Mouse (Mus musculus): Measurements from ENCODE around the gene Msl1. TPM values are rescaled to one million over a fixed set of nuclear protein-coding genes. Genes with fewer than 3 reads are reported as not detected.

Gene Msl1
- polyA plus RNA-seq, 1 experiment = 123 TPM

DNA sequence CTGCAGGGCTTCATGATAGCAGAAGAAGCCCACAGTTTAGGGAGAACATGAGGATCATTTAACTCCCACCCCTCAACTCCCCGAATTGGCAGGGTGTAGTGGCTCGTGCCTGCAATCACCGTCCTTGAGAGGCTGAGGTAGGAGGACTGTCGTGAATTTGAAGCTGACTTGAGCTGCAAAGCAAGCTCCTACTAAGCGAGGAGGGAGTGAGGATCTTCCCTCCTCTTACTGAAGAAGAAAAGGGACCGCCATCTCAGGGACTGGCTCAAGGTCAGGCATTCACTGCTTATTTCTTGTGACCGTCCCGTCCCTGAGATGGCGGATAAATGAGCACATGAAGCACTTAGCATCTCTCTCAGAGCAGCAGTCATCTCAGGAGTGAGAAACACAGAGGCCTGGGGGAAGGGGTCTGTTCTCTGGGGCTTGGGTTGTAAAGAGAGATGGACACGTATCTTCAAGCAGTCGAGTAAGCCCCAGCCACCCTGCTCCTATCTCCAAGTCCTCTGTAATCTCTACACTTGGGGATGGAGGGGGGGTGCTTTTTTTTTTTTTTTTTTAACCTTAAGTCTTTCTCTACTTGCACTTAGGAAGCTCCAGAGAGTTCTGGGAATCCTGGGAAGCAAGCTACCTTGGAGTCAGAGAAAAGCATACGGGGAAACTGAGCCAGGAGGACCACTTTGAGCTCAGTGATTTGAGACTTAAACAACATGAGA is 19.1 kb upstream of the Msl1 start:
- DNase-seq (ENCODE audit: extremely low spot score in 1 of 2, low spot score in 1 of 2) = no peak

DNA sequence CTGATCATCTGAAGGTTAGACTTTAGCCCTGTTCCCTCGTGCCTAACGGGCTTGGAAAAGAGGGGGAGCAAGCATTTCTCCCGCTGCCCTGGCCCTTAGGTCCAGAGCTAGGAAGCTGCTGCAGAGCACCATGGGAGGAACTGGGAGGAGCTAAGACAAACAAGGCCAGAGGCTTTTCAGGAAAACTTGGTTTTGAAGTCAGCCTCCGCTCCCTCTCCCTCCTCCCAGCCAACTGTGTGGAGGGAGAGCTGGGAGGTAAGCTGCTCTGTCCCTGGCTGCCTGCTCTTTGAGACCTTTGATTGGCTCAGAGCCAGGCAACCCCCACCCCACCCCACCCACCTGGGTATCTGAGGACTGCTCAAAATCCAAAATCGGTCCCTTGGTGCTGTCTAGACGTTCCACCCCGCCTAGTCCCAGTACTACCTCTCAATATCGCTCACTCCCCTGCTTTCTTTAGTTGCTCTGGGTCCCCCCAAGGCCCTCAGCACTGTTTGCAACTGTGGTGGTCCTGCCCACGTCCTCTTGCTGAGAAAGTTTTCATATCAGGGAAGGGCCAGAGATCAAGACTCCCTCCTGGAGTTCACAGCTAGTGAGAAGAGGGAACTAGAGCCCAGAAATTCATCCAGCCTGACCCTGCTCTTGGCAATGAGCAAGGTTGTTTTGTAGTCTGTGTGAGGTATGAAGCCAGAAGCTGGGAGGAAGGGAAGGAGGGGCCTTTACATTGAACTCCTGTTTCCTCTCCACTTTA is 18.3 kb upstream of the Msl1 start:
- no peak for DNase-seq (ENCODE audit: extremely low spot score in 1 of 2, low spot score in 1 of 2)

DNA sequence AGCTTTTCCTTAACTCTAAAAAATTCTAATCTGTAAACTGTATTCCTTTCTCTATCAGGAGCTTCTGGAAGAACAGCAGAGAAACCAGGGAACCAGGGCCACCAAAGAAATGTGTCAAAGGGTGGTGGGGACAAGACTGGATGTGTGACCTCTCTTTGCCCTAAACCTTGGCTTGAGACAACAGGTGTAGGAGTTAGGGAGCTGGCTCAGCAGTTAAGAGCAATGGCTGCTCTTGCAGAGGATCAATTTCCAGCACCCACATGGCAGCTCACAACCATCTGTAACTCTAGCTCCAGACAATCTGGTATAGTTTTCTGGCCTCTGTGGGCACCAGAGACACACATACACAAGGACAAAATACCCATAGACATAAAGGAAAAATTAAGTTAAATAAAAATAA is 17.4 kb upstream of the Msl1 start:
- DNase-seq (ENCODE audit: extremely low spot score in 1 of 2, low spot score in 1 of 2) = no peak

DNA sequence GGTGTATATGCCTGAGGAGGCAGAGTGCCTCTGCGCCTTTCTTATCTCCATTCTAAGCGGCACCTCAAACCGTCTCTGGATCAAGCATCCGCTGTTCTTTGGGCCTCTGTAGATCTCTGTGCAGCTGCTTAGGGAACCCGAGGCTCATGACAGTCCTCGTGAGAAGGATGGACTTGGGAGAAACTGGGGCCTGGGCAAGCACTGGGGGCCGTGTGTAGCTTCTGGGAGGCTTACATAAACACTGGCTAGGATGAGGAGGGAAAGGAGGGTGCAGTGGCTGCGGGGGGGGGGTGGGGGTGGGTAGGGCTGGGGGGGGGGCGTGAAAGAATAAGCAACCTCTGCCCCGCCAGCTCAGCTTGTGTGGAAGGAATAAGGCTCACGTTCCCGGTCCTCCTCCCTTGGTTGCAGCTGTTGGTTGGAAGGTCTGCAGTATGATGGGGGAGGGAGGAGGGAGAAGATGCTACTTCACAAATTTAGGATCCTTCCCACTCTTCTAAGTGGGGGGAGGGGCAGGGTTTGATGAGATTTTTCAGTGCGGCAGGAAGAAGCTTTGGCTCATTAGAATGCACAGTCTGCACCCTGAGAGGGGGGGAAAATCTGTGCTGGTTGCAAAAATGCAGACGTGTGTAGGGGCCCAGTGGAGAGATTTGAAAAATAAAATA is 13.3 kb upstream of the Msl1 start:
- DNase-seq (ENCODE audit: extremely low spot score in 1 of 2, low spot score in 1 of 2) = peak; percentile 87 to 93

DNA sequence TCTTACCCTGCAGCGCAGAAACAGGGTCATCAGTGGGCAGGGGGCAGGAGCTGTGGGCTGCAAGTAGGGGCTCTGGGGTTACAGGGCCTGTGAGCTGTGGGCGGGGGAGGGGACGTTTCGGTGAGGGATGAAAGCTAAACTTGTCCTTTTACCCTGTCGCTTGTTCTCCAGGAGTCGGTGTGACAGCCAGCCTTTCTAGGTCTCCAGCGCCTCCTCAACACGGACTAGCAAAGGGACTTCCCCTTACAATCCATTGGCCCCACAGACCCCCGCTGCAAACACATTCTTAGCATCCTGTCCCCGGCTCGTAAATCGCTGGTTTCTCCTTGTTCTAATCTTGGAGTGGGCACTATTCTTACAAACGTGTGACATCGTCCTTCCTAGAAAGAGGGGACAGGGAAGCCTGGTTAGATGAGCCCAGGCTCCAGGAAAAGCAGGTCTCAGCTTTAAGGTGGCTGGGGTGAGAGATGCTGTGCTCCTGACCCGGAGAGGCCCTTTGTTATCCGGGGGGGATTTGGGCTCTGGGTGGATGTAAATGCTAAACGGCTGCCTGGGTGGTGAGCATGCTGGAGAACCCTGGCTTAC is 12.6 kb upstream of the Msl1 start:
- DNase-seq (ENCODE audit: extremely low spot score in 1 of 2, low spot score in 1 of 2) = no peak

- DNase-seq (ENCODE audit: extremely low spot score in 1 of 2, low spot score in 1 of 2) = peak; percentile 98
These were observed 12.1 kb upstream of the Msl1 start for GRCm38 (mm10) chr11:98783236-98783696.

DNA sequence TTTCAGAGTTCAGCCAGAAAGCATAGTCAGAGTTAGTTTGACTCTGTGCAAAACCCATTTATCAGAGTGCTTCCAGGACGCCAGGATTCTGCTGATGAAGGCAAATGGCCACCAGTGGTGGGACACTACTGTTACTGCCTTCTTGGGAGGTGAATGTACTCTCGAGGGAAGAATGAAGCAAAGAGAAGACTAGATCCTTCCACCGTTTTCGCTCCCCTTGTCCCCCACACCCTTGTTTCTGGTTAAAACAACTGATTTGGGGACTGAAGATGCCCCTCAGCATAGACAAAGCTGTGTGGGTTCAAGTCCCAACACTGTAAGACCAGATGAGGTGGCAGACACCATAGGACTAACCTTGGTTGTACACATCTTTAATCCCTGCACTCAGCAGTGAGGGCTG is 11.2 kb upstream of the Msl1 start:
- no peak for DNase-seq (ENCODE audit: extremely low spot score in 1 of 2, low spot score in 1 of 2)

DNA sequence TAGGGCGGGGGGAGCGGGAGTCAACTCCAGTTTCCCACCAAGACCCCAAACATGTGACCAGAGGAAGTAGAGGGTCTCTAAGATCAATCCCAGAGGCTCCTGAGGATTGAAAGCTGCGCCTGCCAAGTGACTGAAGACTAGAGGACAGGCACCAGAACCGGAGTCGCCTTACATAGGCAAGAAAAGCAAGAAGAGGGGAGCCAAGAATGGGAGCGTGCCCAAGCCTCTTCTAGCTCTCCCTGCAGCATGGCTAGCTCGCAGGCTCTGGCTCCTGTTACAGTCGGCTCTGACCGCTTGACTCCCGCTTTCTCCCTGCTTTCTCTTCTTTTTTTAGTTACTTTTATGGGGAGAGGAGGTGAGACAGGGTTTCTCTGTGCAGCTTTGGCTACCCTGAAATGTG is 10.1 kb upstream of the Msl1 start:
- no peak for DNase-seq (ENCODE audit: extremely low spot score in 1 of 2, low spot score in 1 of 2)

GRCm38 (mm10) chr11:98785772-98786281 is 9.5 kb upstream of the Msl1 start:
- peak in 1 of 2 experiments; percentile 90 for DNase-seq (ENCODE audit: extremely low spot score in 1 of 2, low spot score in 1 of 2)

DNA sequence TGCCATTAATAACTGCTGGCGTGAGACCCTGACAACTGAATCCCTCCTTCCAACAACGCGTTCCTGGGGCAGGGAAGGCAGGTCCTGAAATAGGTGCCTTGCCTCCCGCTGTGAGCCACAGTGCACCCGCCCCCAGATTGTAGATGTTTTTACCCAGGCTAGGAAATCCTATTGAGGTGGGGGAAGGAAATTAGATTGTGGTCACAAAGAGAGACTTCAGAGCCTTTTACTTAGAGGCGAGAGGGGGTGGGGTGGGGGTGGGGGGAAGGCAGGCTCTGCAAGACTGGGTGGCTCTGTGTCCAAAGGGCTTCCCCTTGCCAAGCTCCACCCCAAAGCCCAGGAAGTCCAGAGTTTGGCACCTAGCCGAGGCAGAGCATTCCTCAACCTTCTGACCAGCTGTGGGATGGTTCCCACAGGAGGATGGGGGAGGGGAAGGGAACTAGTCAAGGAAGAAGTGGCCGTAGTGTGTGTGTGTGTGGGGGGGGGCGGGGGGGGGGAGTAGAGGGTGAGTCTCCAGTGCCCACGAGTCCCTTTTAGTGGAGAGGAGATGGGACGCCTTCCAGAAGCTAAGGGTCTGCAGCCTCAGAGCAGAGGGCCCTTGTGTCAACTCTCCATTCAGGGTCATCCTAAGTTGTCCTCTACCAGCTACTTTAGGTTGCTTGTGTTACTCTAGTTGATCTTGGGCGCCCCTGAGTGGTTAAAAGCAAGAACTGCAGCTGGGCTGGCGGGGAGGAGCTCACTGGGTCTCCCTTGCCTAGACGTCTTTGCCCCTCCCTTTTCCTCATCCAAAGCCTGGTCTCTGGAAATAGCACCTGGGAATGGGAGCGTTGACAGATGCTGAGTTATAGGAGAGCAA is 8.7 kb upstream of the Msl1 start:
- DNase-seq (ENCODE audit: extremely low spot score in 1 of 2, low spot score in 1 of 2) = peak; percentile 95 to 99

- DNase-seq (ENCODE audit: extremely low spot score in 1 of 2, low spot score in 1 of 2) = no peak
These were observed 8.1 kb upstream of the Msl1 start for GRCm38 (mm10) chr11:98787229-98787628.

DNA sequence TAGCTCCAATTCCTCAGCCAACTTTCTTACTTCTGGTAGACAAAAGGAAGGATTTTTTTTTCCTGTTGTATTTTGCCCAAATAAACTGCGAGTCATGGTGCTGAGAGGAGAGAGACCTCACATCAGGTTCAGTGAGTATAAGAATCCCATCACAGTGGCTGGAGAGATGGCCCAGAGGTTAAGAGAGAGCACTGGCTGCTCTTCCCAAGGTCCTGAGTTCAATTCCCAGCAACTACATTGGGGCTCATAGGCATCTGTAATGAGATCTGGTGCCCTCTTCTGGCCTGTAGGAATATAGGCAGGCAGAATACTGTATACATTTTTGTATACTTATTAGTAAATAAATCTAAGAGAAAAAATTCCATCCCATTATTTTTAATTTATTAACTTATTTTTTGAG is 7.6 kb upstream of the Msl1 start:
- DNase-seq (ENCODE audit: extremely low spot score in 1 of 2, low spot score in 1 of 2) = no peak

DNA sequence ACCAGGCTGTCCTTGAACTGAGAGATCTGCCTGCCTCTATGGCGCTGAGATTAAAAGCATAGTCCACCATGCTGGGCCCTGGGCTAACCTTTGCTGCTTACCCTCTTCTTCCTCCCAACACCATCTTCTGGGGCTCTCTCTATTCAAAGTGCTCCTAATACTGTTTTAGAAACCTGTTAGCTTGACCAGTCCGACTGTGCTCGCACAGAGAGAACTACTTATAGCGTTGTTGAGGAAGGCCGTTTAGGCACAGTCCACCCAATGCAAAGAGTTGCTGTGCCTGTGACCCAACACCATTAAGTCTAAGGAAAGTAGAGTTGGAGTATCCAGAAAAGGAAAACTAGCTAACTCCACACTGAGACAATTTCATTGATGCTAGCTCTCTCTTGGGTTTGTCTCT is 7.2 kb upstream of the Msl1 start:
- DNase-seq (ENCODE audit: extremely low spot score in 1 of 2, low spot score in 1 of 2) = no peak

DNA sequence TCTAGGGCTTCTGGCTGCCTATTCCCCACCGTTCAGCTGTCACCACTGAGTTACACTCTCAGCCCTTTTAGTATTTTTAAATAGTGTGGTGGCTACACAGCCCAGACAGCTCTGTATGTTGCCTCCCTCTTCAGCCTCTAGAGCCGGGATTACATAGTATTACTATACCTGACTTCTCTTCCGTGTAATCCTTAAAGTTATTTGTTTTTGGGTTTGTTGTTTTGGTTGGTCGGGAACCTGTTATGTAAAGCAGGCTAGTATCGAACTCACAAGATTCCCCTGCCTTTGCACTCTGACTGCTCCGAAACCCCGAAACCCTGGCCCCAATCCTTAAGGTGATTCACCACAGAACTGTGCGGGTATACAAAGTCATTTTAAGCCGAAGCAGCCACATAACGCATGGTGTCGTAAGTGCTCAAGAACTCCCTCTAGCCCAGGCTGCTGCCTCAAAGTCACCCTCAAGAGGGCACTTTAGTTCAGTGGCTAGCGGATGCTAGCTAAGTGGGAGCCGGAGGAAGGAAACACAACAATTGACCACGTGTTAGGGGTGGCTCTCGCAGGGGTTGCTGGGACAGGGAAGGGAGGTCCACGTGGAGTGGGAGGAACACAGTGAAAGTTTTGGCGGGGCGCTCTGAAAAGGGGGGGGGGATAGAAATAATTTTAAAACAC is 6.6 kb upstream of the Msl1 start:
- DNase-seq (ENCODE audit: extremely low spot score in 1 of 2, low spot score in 1 of 2) = peak; percentile 87 to 92

DNA sequence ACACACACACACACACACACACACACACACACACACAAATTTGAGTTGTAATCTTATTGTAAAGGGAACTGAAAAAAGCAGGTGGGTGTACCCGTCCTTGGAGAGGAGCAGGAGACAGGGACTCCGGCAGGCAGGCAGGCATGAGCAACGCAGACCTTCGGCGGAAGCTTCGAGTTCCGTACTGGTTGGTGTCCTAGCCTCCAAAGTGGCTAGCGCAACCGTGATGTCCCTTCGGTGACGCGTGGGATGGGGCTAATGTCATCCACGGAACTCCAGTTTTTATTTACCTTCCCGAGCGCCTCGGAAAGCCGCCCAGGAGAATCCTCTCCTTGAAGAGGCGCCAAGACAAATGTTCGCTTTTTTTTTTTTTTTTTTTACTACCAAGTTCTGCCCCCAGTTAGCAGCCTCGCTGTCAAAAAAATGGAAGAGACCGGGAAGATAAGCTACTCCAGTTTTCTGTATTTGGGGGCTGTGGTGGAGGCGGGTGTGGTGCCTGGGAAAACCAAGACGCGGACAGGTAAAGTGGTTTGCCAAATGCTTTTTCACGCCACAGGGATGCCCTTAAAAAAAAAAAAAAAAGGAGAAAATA is 6.0 kb upstream of the Msl1 start:
- no peak for DNase-seq (ENCODE audit: extremely low spot score in 1 of 2, low spot score in 1 of 2)

- no peak for DNase-seq (ENCODE audit: extremely low spot score in 1 of 2, low spot score in 1 of 2)
These were observed 5.5 kb upstream of the Msl1 start for GRCm38 (mm10) chr11:98789824-98790223.

- DNase-seq (ENCODE audit: extremely low spot score in 1 of 2, low spot score in 1 of 2) = no peak
These were observed 4.6 kb upstream of the Msl1 start for GRCm38 (mm10) chr11:98790631-98791205.

GRCm38 (mm10) chr11:98791448-98791847 is 3.9 kb upstream of the Msl1 start:
- no peak for DNase-seq (ENCODE audit: extremely low spot score in 1 of 2, low spot score in 1 of 2)

DNA sequence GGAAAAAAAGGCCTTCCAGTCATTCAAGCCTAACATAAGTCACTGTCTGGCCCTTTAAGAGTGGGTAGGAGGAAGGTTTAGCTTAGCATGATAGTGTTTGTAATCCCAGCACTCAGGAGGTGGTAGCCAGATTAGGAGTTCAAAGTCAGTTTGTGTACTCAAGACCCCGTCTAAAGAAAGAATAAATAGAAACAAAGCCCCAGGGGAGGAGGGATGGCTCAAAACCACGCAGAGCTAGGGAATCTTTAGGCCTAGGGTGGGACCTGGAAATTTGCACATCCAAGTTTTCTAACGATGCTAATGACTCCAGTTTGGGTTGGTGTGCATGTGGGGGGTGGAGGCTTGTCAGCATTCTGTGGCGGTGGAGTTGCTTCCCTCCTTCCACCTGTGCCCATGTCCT is 3.2 kb upstream of the Msl1 start:
- no peak for DNase-seq (ENCODE audit: extremely low spot score in 1 of 2, low spot score in 1 of 2)

All from frontal cortex, adult 2 months (tissue).